Mouse (Mus musculus): ENCODE results near the gene Spryd4. TPM values are rescaled to one million over a fixed set of nuclear protein-coding genes. Genes with fewer than 3 reads are reported as not detected.
"Not testable (repeated sequence)": the region's sequence is repeated elsewhere in the genome, so short reads cannot be mapped to it uniquely, and the experiment has no call there.

Gene Spryd4
- total RNA-seq, 2 experiments from 2014 or later, result 14.5 to 16.3 TPM

GRCm38 (mm10) chr10:128227592-128227991 lies 16.0 kb upstream of the Spryd4 start:
- intact Hi-C loops (cut with DNase I), result no loop called here
- no peak for DNase-seq

DNA sequence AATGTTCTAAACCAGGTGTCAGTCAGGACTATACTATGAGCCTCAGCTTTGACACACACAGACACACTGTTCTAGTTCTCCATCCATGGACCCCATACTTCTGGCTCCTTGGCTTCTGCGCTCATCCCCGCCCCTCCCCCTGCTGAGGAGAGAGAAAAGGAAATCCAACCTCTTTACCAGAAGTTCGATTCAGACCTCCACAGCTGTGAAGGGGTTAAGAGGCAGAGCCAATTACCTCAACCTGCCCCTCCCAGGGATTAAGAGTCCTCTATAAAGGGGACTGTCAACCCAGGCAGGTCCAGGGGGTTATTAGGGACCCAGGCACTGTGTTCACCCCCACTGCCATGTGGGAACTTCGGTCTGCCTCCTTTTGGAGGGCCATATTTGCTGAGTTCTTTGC lies 13.9 kb upstream of the Spryd4 start, which contains the start of gene Mip:
TSS of gene Mip (plus strand) at position 301 of the 400 bp plus-strand sequence.
- intact Hi-C loops (cut with DNase I), result no loop called here
- DNase-seq, result no peak

DNA sequence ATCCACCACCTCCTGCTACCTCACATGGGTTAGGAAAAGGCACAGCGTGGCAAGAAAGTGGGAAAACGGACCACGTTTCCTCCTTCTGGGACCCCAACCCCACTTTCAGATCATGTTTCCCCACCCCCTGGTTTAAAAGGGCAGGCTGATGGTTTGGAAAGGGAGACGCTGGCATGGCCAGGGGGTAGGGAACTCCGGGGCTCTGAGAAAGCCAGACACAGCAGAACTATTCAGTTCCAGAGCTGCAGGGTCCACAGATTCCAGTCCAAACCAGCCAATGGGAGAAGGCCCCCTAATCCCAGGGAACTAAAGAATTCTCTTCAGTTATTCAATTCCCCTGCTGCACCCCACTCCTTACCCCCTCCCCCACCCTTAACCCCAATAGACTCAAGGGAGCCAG lies 13.5 kb upstream of the Spryd4 start:
- intact Hi-C loops (cut with DNase I), result no loop called here
- DNase-seq, result no peak

DNA sequence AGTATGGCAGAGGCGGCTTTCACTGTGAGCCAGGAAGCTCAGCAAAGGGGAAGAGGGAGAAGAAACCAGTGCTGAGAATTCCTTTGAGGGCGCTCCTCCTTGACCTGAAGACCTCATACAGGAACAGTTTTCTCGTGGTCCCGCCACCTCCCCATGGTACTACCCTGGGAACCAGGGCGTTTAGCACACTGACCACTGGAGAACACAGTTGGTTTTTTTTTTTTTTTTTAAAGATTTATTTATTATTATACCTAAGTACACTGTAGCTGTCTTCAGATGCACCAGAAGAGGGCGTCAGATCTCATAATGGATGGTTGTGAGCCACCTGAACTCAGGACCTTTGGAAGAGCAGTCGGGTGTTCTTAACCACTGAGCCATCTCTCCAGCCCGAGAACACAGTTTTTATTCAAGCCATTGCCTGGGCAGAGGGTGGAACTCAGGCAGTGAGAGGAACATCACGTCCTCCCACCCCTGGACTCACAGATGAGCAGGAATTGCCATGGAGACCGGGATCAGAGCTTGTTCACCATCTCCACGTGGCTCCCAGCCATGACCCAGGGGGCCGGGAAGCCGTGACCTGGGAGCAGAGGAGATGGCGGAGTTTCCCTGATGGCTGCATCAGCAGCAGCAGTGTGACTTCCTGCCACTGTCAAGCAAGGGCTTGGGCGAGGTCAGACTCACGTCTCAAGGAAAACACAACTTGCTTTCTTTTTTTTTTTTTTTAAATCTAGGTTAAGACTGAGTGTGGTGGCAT lies 10.1 kb upstream of the Spryd4 start:
- intact Hi-C loops (cut with DNase I), result no loop called here

GRCm38 (mm10) chr10:128218387-128219117 lies 6.9 kb upstream of the Spryd4 start:
- intact Hi-C loops (cut with DNase I), result loop anchor here (10.0 kb wide), 1 partner anchor 66 kb away; no protein-coding TSS in a partner anchor
- no peak for DNase-seq

More for the DNA sequence above, 10.1 kb upstream of the Spryd4 start:
- no peak for DNase-seq

DNA sequence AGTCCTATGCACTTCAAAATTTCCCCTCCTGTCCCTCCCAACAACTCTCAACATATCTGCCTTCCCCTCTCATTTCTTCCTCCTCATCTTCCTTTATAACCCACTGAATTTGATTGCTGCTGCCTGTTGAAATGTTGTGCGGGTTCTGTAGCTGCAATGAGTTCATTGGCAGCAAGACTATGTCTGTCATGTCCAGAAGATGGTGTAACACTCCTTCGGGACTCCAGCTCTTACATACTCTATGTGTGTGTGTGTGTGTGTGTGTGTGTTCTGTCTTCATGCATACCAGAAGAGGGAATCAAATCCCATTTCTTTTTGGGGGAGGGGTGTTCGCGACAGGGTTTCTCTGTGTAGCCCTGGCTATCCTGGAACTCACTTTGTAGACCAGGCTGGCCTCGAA lies 3.4 kb upstream of the Spryd4 start:
- intact Hi-C loops (cut with DNase I), result loop anchor here (10.0 kb wide), 1 partner anchor 70 kb away; no protein-coding TSS in a partner anchor

DNA sequence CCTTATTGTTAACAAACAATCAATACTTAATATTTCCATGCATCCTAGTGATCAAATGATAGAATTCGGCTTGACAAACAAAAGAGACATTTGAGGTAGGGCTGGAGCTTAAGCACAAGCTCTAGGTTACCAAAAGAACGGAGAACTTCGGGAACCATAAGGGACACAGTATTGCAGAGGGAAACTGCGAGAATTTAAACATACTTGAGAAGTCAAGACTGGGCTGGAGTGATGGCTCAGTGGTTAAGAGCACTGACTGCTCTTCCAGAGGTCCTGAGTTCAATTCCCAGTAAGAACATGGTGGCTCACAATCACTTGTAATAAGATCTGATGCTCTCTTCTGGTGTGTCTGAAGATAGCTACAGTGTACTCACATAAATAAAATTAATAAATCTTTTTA lies 2.5 kb upstream of the Spryd4 start:
- DNase-seq, result not testable (repeated sequence)
- intact Hi-C loops (cut with DNase I), result loop anchor here (10.0 kb wide), 1 partner anchor 71 kb away; no protein-coding TSS in a partner anchor

More for the DNA sequence above, 3.4 kb upstream of the Spryd4 start:
- DNase-seq, result no peak

DNA sequence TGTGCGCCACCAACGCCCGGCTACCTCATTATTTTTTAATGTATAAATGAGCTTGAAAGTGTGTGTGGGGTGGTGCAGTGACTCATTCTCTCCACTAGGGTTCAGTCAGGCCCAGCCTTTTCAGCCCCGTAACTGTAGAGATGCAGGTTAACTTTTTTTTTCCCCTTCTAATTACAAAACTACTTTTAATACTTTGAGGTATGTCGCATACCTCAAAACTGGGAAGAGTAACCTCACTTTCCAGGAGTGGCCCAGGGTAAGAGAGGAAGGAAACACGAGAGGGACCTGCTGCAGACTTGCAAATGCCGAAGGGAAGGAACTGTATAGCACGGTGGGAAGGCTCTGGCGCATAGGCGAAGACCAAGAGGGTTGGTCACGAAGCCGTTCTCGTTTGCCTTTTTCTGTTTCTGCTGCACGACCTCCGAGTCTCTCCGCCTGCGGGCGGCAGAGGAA lies 1.3 kb upstream of the Spryd4 start:
- peak; percentile 61 for DNase-seq
- intact Hi-C loops (cut with DNase I), result loop anchor here (10.0 kb wide), 1 partner anchor 72 kb away; no protein-coding TSS in a partner anchor

DNA sequence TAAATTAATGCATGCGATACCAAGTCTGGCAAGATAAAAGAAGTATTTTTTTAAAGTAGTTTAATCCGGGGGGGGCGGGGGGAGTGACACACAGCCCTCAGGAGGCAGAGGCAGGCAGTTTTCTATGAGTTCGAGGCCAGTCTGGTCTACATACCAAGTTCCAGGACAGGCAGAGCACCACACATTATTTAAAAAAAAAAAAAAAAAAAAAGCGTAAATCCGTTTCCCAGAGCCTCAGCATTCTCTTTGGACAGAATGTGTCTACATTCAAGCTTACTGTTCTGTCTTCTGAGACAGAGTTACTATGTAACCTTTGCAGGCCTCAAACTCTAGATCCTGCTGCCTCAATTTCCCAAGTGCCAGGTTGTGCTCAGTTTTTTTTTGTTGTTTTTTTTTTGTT lies 541 bp upstream of the Spryd4 start:
- DNase-seq, result no peak
- intact Hi-C loops (cut with DNase I), result loop anchor here (10.0 kb wide), 1 partner anchor 73 kb away; no protein-coding TSS in a partner anchor

DNA sequence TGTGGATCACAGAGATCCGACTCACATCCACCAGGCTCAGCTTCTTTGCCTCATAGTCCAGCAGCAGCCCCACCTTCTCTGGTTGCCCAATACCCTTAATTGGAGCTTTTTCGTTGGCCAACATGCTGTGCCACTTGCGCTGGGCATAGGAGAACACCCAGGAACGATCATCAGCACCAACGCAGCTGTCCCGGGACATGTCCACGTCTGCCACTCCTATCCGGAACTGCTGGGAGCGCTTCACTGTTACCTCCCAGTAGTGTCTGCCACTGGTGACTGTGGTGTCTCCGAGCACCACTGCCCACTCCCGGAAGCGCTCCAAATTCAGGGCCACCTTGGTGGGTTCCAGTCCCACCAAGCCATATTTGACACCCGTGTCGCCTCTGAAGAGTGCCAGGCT lies 653 bp downstream of the Spryd4 start:
- no peak for DNase-seq
- intact Hi-C loops (cut with DNase I), result loop anchor here (10.0 kb wide), 1 partner anchor 74 kb away; no protein-coding TSS in a partner anchor

DNA sequence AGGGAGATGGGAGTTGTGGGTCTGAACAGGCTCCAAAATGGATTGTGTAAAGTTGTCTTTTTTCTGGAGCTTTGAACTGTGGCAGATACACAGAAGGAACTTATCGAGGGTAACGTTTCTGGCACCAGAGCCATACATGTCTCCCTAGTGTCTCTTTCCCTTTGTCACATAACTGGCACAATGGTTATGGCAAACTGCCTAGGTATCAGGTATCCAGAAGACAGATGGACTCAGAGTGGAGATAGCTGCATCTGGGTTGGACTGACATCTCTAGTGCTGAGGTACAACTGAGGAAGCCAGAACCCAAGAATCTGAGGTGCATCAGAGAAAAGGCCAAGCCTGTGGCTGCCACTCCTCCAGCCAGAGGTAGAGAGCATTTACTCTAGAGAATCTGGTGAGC lies 1.5 kb downstream of the Spryd4 start:
- intact Hi-C loops (cut with DNase I), result loop anchor here (10.0 kb wide), 1 partner anchor 75 kb away; no protein-coding TSS in a partner anchor
- DNase-seq, result no peak

- intact Hi-C loops (cut with DNase I), result loop anchor here (10.0 kb wide), 1 partner anchor 75 kb away; no protein-coding TSS in a partner anchor
- no peak for DNase-seq
Observed at GRCm38 (mm10) chr10:128209311-128210009, 2.1 kb downstream of the Spryd4 start.

DNA sequence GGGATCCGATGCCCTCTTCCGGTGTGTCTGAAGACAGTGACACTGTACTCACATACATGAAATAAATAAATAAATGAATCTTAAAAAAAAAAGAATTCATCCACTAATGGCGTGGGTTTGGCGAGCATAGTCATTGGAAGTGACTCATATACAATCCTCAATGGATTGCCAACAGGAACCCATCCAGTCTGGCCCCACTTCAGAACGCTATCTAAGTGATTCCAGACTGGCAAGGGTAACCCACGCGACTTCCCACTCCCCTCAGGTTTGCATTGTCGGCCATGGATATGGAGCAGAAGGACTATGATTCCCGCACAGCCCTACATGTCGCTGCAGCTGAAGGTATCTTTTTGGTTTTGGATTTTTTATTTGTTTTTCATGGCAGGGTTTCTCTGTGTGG lies 3.3 kb downstream of the Spryd4 start:
- intact Hi-C loops (cut with DNase I), result no loop called here
- DNase-seq, result no peak

DNA sequence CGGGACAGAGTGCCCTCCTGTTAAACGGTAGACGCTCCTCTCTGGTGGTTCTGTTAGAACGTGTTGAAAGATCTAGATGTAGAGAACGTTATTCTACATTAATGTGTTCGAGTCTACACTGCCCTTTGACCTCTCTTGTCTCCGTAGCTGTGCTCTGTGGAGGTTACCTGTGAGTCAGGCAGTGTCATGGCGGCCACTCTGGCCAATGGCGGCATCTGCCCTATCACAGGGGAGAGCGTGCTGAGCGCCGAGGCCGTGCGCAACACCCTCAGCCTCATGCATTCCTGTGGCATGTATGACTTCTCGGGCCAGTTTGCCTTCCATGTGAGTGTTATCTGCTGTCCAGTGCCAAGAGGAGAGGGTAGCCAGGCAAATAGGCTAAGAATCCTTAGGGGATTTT lies 6.7 kb downstream of the Spryd4 start:
- no peak for DNase-seq
- intact Hi-C loops (cut with DNase I), result no loop called here

GRCm38 (mm10) chr10:128201856-128202255 lies 9.8 kb downstream of the Spryd4 start:
- no peak for DNase-seq
- intact Hi-C loops (cut with DNase I), result no loop called here

GRCm38 (mm10) chr10:128194551-128195461 lies 16.8 kb downstream of the Spryd4 start:
- intact Hi-C loops (cut with DNase I), result no loop called here
- DNase-seq, result no peak

GRCm38 (mm10) chr10:128194024-128194550 lies 17.5 kb downstream of the Spryd4 start, which contains the start of gene Gls2:
TSS of gene Gls2 (plus strand) at chr10:128194457.
- intact Hi-C loops (cut with DNase I), result no loop called here

DNA sequence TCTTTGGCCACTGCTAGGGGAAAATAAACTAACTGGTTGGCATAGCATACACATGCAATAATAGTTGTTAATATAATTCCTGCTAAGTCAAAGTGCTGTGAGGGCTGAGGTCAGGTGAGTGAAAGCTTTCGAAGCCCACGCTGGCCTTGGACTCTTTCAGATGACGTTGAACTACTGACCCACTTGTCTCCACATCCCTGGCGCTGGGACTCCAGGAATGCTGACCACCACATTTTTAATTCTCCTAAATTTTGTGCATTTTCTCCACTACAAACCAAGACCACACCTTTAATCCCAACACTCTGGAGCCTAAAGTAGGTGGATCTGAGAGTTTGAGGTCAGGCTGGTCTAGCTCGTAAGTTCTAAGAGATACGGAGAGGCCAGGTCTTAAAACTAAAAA lies 18.5 kb downstream of the Spryd4 start:
- intact Hi-C loops (cut with DNase I), result no loop called here

More at GRCm38 (mm10) chr10:128194024-128194550, 17.5 kb downstream of the Spryd4 start, which contains the start of gene Gls2:
- DNase-seq, result peak; percentile 99

More for the DNA sequence above, 18.5 kb downstream of the Spryd4 start:
- DNase-seq, result no peak

Measured in left cerebral cortex, postnatal 4 days (tissue).